Mouse (Mus musculus) ES-E14 (cell line): Measurements from ENCODE around the gene Lrcol1. TPM values are rescaled to one million over a fixed set of nuclear protein-coding genes. Genes with fewer than 3 reads are reported as not detected.

Experiments
- DNase-seq: peaks from one replicate; pipeline ENCODE4 v3.0.0-alpha.2; 2013; ENCODE audit warnings: low read depth, low spot score
- H3K27ac ChIP-seq: 2 replicates; pipeline ENCODE4 v1.5.1; 2012; ENCODE audit warnings: low read depth, mild to moderate bottlenecking, low read length, moderate library complexity, mixed read lengths; ENCODE audit not compliant: poor library complexity, insufficient read depth, severe bottlenecking
- H3K36me3 ChIP-seq: 2 replicates; pipeline ENCODE4 v1.6.1; 2012; ENCODE audit warnings: mild to moderate bottlenecking, low read length, moderate library complexity, mixed read lengths; ENCODE audit not compliant: control insufficient read depth, poor library complexity, insufficient read depth, severe bottlenecking
- H3K4me1 ChIP-seq, 2 experiments: fragments of 150-350 bp in 1 of 2; sonication (generic) in 1 of 2; 2 replicates each; pipeline ENCODE4 v1.6.1; 2012; ENCODE audit warnings: low read length in 2 of 2, mild to moderate bottlenecking in 1 of 2, mixed read lengths in 1 of 2; ENCODE audit not compliant: control insufficient read depth in 2 of 2, insufficient read depth in 2 of 2, poor library complexity in 1 of 2
- H3K4me3 ChIP-seq, 2 experiments: fragments of 150-350 bp in 1 of 2; sonication (generic) in 1 of 2; 2 replicates each; pipeline ENCODE4 v1.5.1; 2012; ENCODE audit warnings: low read length in 2 of 2, low read depth in 1 of 2, mild to moderate bottlenecking in 1 of 2, mixed read lengths in 1 of 2; ENCODE audit not compliant: insufficient read depth in 1 of 2, poor library complexity in 1 of 2, severe bottlenecking in 1 of 2
- H3K9ac ChIP-seq: 2 replicates; pipeline ENCODE4 v1.6.1; 2012; ENCODE audit warnings: low read depth, mild to moderate bottlenecking, low read length, mixed read lengths; ENCODE audit not compliant: poor library complexity, insufficient read depth, severe bottlenecking
- H3K9me3 ChIP-seq: fragments of 150-350 bp; sonication (generic); 2 replicates; pipeline ENCODE4 v1.6.1; 2012; ENCODE audit warnings: low read depth, mild to moderate bottlenecking, low read length; ENCODE audit not compliant: control insufficient read depth, insufficient read depth
- CHD2 ChIP-seq: IDR thresholded peaks from 2 replicates; pipeline ENCODE4 v1.6.1; 2014; ENCODE audit warnings: mild to moderate bottlenecking, low read depth, low read length, inconsistent platforms
- HCFC1 ChIP-seq: IDR thresholded peaks from 2 replicates; pipeline ENCODE4 v1.6.1; 2012; ENCODE audit warnings: low read length, inconsistent platforms, borderline replicate concordance; ENCODE audit not compliant: insufficient read depth
- MAFK ChIP-seq: IDR thresholded peaks from 2 replicates; pipeline ENCODE4 v1.6.1; 2014; ENCODE audit warnings: mild to moderate bottlenecking, low read depth, low read length, inconsistent platforms; ENCODE audit not compliant: insufficient read depth
- ZC3H11A ChIP-seq: IDR thresholded peaks from 2 replicates; pipeline ENCODE4 v1.6.1; 2012; ENCODE audit warnings: low read depth, mild to moderate bottlenecking, inconsistent platforms, low read length, borderline replicate concordance
- ZNF384 ChIP-seq: IDR thresholded peaks from 2 replicates; pipeline ENCODE4 v1.6.1; 2012; ENCODE audit warnings: low read depth, low read length, inconsistent platforms
- in situ Hi-C, 2 experiments: fragments of 600-800 bp; cut with MboI; formaldehyde crosslinking; loops; one replicate each; pipeline ENCODE4 v1.15.1; 2025; ENCODE audit warnings: low sequenced_read_pairs in 2 of 2, inconsistent platforms in 1 of 2; ENCODE audit not compliant: unreplicated experiment in 2 of 2
- total RNA-seq: library from RNA; depleted of rRNA; stranded (reverse); fragments of 300-350 nt; gene quantifications from 2 replicates; pipeline ENCODE4 v1.2.3, GENCODE M21; 2012

Lrcol1 gene
- total RNA-seq, 1 experiment: 1.3 TPM

DNA sequence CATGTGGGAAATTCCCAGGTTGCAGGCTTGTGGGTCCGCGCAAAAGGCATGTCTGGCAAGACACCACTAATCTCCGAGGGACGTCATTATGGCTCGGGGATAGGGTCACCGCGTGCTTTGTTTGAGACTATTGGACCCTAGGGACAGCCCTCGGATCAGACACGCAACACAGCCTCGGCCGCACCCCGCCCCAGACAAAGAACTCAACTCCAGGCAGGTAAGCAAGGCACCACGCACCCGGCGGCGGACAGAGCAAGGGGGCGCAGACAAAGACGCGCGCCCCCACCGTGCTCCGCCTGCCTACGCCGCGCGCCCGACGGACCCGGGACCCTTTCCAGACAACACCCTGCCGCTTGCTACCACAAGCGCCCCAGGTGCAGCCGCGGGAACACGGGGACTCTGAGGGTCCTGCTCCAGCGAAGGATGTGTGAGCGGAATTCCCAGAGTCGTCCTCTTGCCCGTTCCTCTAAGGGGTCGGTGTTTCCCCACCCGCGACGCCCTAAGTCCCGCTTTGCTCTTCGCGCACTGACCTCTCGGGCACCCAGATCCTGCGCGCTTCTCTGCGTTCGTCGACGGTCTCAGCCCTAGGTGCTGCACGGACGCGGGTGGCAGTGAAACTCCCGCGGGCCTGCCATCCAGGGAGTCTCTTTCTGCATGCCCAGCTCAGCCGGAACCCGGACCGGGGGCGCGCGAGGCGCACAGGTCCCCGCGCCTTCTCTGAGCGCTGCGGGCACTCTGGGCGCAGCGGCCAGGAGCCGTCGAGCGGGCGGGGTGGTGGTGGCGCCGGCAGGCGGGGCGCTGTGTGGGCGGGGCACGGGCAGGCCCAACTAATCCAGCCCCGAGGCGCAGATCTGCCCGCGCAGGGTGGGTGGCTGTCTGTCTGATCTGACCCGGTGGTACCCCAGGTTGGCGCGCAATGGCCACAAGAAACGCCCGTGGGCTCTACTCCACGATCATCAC lies 42.1 kb downstream of the Lrcol1 start:
- Histone ChIP-seq H3K36me3 (no peaks in the 10 kb centered on the region; the same call in 1 of the 2 replicates), H3K27ac (no peak overlapping the region), H3K9ac (peak overlapping the region; percentile 50), H3K9me3 (no peaks in the 10 kb centered on the region), H3K4me1 (peaks cover 0 to 7% of the 10 kb centered on the region in 2 experiments; a peak in 1 of 4 replicates), H3K4me3 (peak overlapping the region; percentile 73 to 82)
- TF ChIP-seq HCFC1 (peak; percentile 19; the same call in 1 of the 2 replicates), ZC3H11A (no peak)
- peak; percentile 36 for DNase-seq
- in situ Hi-C loops: no loop called here

DNA sequence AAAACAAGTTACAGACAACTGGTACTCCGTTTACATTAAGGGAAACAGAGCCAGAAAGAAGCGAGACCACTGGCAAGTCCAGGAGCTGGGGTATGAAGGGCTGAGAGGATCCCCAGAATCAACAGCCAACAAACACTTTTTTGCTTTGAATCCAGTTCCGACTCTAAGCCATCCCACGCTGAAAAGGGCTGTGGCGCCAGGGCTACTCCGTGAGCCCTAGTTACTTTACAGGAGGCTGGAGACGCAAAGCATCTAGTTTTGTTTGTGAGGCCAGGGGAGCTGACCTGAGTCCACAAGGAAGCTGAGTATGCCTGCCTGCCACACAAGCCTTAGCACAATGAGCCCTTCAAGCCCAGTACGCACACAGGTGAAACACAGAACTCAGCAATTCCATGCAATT lies 42.8 kb downstream of the Lrcol1 start:
- H3K4me3 ChIP-seq: peak overlapping the region; percentile 73 to 82
- H3K9ac ChIP-seq: peak overlapping the region; percentile 30; the same call in 1 of the 2 replicates
- peaks cover 0 to 7% of the 10 kb centered on the region in 2 experiments; a peak in 1 of 4 replicates for H3K4me1 ChIP-seq
- in situ Hi-C loops: no loop called here
- DNase-seq: no peak
- H3K36me3 ChIP-seq: no peaks in the 10 kb centered on the region; the same call in 1 of the 2 replicates
- TF ChIP-seq HCFC1 (no peak), MAFK (no peak), ZC3H11A (no peak), CHD2 (no peak)
- H3K9me3 ChIP-seq: no peaks in the 10 kb centered on the region
- H3K27ac ChIP-seq: no peak overlapping the region

DNA sequence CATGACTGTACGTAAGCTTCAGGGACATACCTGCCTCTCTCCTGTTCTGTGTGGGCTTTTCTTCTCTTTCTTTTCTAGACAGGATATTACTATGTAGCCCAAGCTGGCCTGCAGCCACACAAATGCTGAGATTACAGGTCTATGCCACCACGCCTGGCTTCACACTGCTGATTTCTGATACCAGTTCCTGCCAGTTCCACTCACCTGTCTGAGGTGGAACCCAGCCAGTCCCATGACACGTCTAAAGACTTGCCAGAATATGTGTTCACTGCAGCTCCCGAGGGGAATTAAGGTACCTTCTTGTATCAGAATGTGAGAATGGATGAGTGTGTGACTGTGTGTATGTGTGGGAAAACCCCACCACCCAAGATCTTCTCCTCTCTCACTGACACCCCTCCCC lies 46.1 kb downstream of the Lrcol1 start:
- peaks cover 0 to 2% of the 10 kb centered on the region in 2 experiments; a peak in 1 of 4 replicates for H3K4me1 ChIP-seq
- no peaks in the 10 kb centered on the region for H3K36me3 ChIP-seq
- DNase-seq: no peak
- no peak overlapping the region for H3K27ac ChIP-seq
- no peaks in the 10 kb centered on the region for H3K9me3 ChIP-seq
- in situ Hi-C loops: no loop called here
- H3K9ac ChIP-seq: no peak overlapping the region
- no peak overlapping the region for H3K4me3 ChIP-seq
- TF ChIP-seq CHD2: no peak
- no peak for TF ChIP-seq ZNF384
- no peak for TF ChIP-seq ZC3H11A
- TF ChIP-seq HCFC1: no peak
- TF ChIP-seq MAFK: no peak

DNA sequence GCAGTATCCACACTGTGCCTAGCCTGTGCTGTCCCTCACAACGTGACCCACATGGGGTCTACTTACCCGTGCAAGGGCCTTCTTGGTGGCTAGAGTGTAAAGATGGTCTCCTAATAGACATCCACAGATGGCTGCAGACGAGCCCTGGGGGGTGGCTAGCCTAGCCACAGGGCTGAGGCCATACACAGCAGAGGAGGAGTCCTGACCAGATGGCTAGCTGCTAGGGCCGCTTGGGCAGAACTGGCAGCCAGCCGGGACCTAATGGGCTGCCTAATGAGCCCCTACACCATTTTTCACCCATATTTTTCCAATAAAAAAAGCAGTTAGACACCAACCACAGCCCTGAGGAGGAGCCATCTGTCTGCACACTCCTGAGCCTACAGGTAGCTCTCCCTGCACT lies 48.2 kb downstream of the Lrcol1 start:
- DNase-seq: no peak
- in situ Hi-C loops: no loop called here
- no peak overlapping the region for H3K9ac ChIP-seq
- H3K4me1 ChIP-seq: no peaks in the 10 kb centered on the region
- H3K27ac ChIP-seq: no peak overlapping the region
- no peak overlapping the region for H3K4me3 ChIP-seq
- no peaks in the 10 kb centered on the region for H3K9me3 ChIP-seq
- no peaks in the 10 kb centered on the region for H3K36me3 ChIP-seq
- no peak for TF ChIP-seq ZNF384
